ENCODE assay signal across 8 mouse cellular contexts in genomic region chr16:43889208-43890004, GRCm38 (mm10). TPM values are rescaled to one million over a fixed set of nuclear protein-coding genes. Genes with fewer than 3 reads are reported as not detected.
DNase-seq lines count a peak whose midpoint lies in the region; ATAC-seq and TF ChIP-seq lines count a peak whose summit lies in the region.

TSS of gene Ccdc191 (plus strand) at chr16:43889800.

- DNase-seq in A20 (ENCODE audit: low read depth, low spot score) = peak; percentile 100
- DNase-seq in heart, adult 9 months (ENCODE audit: low spot score in 2 of 2) = peak; percentile 100
- DNase-seq in monocyte, adult 2 months (ENCODE audit: low read depth in 1 of 2, low spot score in 2 of 2) = peak; percentile 96 to 98
- DNase-seq in spleen, postnatal 36 days (ENCODE audit: low spot score in 2 of 2) = peak; percentile 99

- peak within 1 kb of the TSS; percentile 82 for H3K4me3 ChIP-seq in bone marrow macrophage, adult 2 months (ENCODE audit: insufficient read depth, low read length)
- H3K4me3 ChIP-seq in embryonic fibroblast, embryonic 13.5 days (ENCODE audit: insufficient read depth, low read length) = peak within 1 kb of the TSS; percentile 86
- peak within 1 kb of the TSS; percentile 51 for H3K4me3 ChIP-seq in kidney, embryonic 14.5 days (ENCODE audit: low read length)
- H3K4me3 ChIP-seq in limb, embryonic 15.5 days = peak within 1 kb of the TSS; percentile 62

- peaks cover 5% of the 10 kb centered on the region; the same call in 1 of the 2 replicates for H3K4me1 ChIP-seq in bone marrow macrophage, adult 2 months (ENCODE audit: control insufficient read depth, insufficient read depth, low read length)
- no peaks in the 10 kb centered on the region for H3K4me1 ChIP-seq in embryonic fibroblast, embryonic 13.5 days (ENCODE audit: control insufficient read depth, insufficient read depth, low read length)
- H3K4me1 ChIP-seq in kidney, embryonic 14.5 days (ENCODE audit: control insufficient read depth, insufficient read depth, low read length) = peaks cover 5% of the 10 kb centered on the region; the same call in 1 of the 2 replicates
- peaks cover 11% of the 10 kb centered on the region for H3K4me1 ChIP-seq in limb, embryonic 15.5 days

- TF ChIP-seq CTCF in bone marrow macrophage, adult 2 months (IDR thresholded peaks at IDR 0.05; ENCODE audit: low read depth, low read length) = no peak
- TF ChIP-seq CTCF in embryonic fibroblast, embryonic 13.5 days (IDR thresholded peaks at IDR 0.05; ENCODE audit: borderline replicate concordance, insufficient read depth, low read length) = no peak

- no peaks in the 10 kb centered on the region for H3K27me3 ChIP-seq in kidney, embryonic 14.5 days (ENCODE audit: control insufficient read depth, insufficient read depth, low read length)
- no peaks in the 10 kb centered on the region for H3K27me3 ChIP-seq in limb, embryonic 15.5 days

- H3K4me2 ChIP-seq in kidney, embryonic 14.5 days (replicated peaks; ENCODE audit: low read depth, low read length) = peak within 1 kb of the TSS; percentile 61
- H3K4me2 ChIP-seq in limb, embryonic 15.5 days = peak within 1 kb of the TSS; percentile 72

- peak; percentile 100 for ATAC-seq in kidney, embryonic 14.5 days (ENCODE audit: low FRiP score, low TSS enrichment)
- ATAC-seq in limb, embryonic 15.5 days (ENCODE audit: insufficient number of reproducible peaks, low FRiP score, low TSS enrichment, low read depth) = peak; percentile 100

- under 1% methylated on average over 33 of the region's 33 CpGs for WGBS in kidney, embryonic 14.5 days
- WGBS in limb, embryonic 15.5 days = under 1% methylated on average over 33 of the region's 33 CpGs

- no peaks in the 10 kb centered on the region for H3K9me3 ChIP-seq in kidney, embryonic 14.5 days (ENCODE audit: control insufficient read depth, low read length)
- no peaks in the 10 kb centered on the region for H3K9me3 ChIP-seq in limb, embryonic 15.5 days

- H3K27ac ChIP-seq in bone marrow macrophage, adult 2 months (ENCODE audit: insufficient read depth, low read depth, low read length) = no peak within 1 kb of the TSS
- no peak within 1 kb of the TSS for H3K27ac ChIP-seq in embryonic fibroblast, embryonic 13.5 days (ENCODE audit: insufficient read depth, low read length)
- H3K27ac ChIP-seq in kidney, embryonic 14.5 days (ENCODE audit: low read depth, low read length) = peak within 1 kb of the TSS; percentile 12; the same call in 1 of the 2 replicates
- peak within 1 kb of the TSS; percentile 78 for H3K27ac ChIP-seq in limb, embryonic 15.5 days

- no peaks in the 10 kb centered on the region for H3K36me3 ChIP-seq in kidney, embryonic 14.5 days (ENCODE audit: control insufficient read depth, insufficient read depth, low read length)
- no peaks in the 10 kb centered on the region for H3K36me3 ChIP-seq in limb, embryonic 15.5 days

- no peak for TF ChIP-seq POLR2A in bone marrow macrophage, adult 2 months (IDR thresholded peaks at IDR 0.05; ENCODE audit: borderline replicate concordance, low read depth, low read length)
- peak; percentile 62 for TF ChIP-seq POLR2A in embryonic fibroblast, embryonic 13.5 days (IDR thresholded peaks at IDR 0.05; ENCODE audit: low read depth, low read length)

- H3K9ac ChIP-seq in kidney, embryonic 14.5 days (ENCODE audit: low read depth, low read length) = peak within 1 kb of the TSS; percentile 78
- peak within 1 kb of the TSS; percentile 78 for H3K9ac ChIP-seq in limb, embryonic 15.5 days

RNA-seq across cellular contexts. Expression of gene Ccdc191, which starts in this region (rescaled TPM):
- 7.5 and 9.5 TPM in 2 replicates for polyA plus RNA-seq in bone marrow macrophage, adult 2 months (2012; ENCODE audit: insufficient read depth, insufficient read length, missing spikeins)
- 4.3 and 7.1 TPM in 2 replicates for polyA plus RNA-seq in embryonic fibroblast, embryonic 13.5 days (2011; ENCODE audit: insufficient read length, low read depth, missing spikeins)
- polyA plus RNA-seq in kidney, embryonic 14.5 days (2014; fragmentation: Nextera tagmentation; extraction: Ambion mirVana) = 16.0 and 19.6 TPM in 2 replicates
- polyA plus RNA-seq in limb, embryonic 15.5 days (2015; fragmentation: Nextera tagmentation; extraction: Ambion mirVana) = 9.8 and 14.2 TPM in 2 replicates

Comparison
In these comparisons a context has a peak if more than half of its experiments do, and no peak if none do; other contexts are left out.
1. H3K27ac ChIP-seq: peak in kidney, embryonic 14.5 days (single experiment) and limb, embryonic 15.5 days (single experiment); none in bone marrow macrophage, adult 2 months (single experiment) and embryonic fibroblast, embryonic 13.5 days (single experiment).
2. Peak in every context shown above with its lines, with median percentiles within 50 percentile points of each other: DNase-seq and H3K4me3 ChIP-seq.